Mouse (Mus musculus) MEL (cell line): ENCODE results near the gene Smad1. TPM values are rescaled to one million over a fixed set of nuclear protein-coding genes. Genes with fewer than 3 reads are reported as not detected.

Experiments
- DNase-seq: peaks from one replicate; pipeline ENCODE4 v3.0.0; 2011; ENCODE audit warnings: low read depth, low spot score
- H3K27ac ChIP-seq: 2 replicates; pipeline ENCODE4 v1.5.1; 2012; ENCODE audit warnings: low read depth, mild to moderate bottlenecking, control low read depth, low read length, moderate library complexity; ENCODE audit not compliant: control insufficient read depth
- H3K27me3 ChIP-seq, 2 experiments: fragments of 150-350 bp in 1 of 2; sonication (generic) in 1 of 2; 2 replicates each; pipeline ENCODE4 v1.6.1; 2012; ENCODE audit warnings: low read length in 2 of 2, mild to moderate bottlenecking in 2 of 2, improper control_type of control experiment in 1 of 2, moderate library complexity in 1 of 2; ENCODE audit not compliant: insufficient read depth in 2 of 2, control insufficient read depth in 1 of 2
- H3K36me3 ChIP-seq, 2 experiments: 2 replicates each; pipeline ENCODE4 v1.6.1; 2012 to 2014; ENCODE audit warnings: low read length in 2 of 2, improper control_type of control experiment in 1 of 2, inconsistent platforms in 1 of 2, mild to moderate bottlenecking in 1 of 2; ENCODE audit not compliant: insufficient read depth in 2 of 2, control insufficient read depth in 1 of 2
- H3K4me1 ChIP-seq, 2 experiments: fragments of 150-350 bp in 1 of 2; sonication (generic) in 1 of 2; 2 replicates each; pipeline ENCODE4 v1.6.1; 2012; ENCODE audit warnings: low read length in 2 of 2, improper control_type of control experiment in 1 of 2, mild to moderate bottlenecking in 1 of 2; ENCODE audit not compliant: insufficient read depth in 2 of 2, control insufficient read depth in 1 of 2
- H3K4me3 ChIP-seq, 2 experiments: fragments of 150-350 bp in 1 of 2; sonication (generic) in 1 of 2; 2 replicates each; pipeline ENCODE4 v1.5.1; 2012; ENCODE audit warnings: low read depth in 2 of 2, low read length in 2 of 2, mild to moderate bottlenecking in 2 of 2, moderate library complexity in 2 of 2, control low read depth in 1 of 2, improper control_type of control experiment in 1 of 2; ENCODE audit not compliant: control insufficient read depth in 1 of 2, insufficient read depth in 1 of 2
- H3K79me2 ChIP-seq: 2 replicates; pipeline ENCODE4 v1.6.1; 2012; ENCODE audit warnings: mild to moderate bottlenecking, low read length, moderate library complexity; ENCODE audit not compliant: control insufficient read depth, poor library complexity, insufficient read depth
- H3K9ac ChIP-seq: 2 replicates; pipeline ENCODE4 v1.6.1; 2012; ENCODE audit warnings: low read depth, mild to moderate bottlenecking, control low read depth, low read length, moderate library complexity; ENCODE audit not compliant: control insufficient read depth, poor library complexity, severe bottlenecking
- H3K9me3 ChIP-seq: fragments of 150-350 bp; sonication (generic); replicated peaks from 2 replicates; pipeline ENCODE4 v1.6.1; 2012; ENCODE audit warnings: mild to moderate bottlenecking, low read length, improper control_type of control experiment, moderate library complexity; ENCODE audit not compliant: insufficient read depth
- CHD1 ChIP-seq: IDR thresholded peaks from 2 replicates; pipeline ENCODE4 v1.6.1; 2012; ENCODE audit warnings: low read depth, mild to moderate bottlenecking, inconsistent platforms, low read length, improper control_type of control experiment
- CHD2 ChIP-seq: IDR thresholded peaks from 2 replicates; pipeline ENCODE4 v1.6.1; 2011; ENCODE audit warnings: low read length, improper control_type of control experiment
- CTCF ChIP-seq, 3 experiments: IDR thresholded peaks in 2 of 3; conservative IDR thresholded peaks in 1 of 3; 2 replicates each; pipeline ENCODE4 v1.5.1; 2011 to 2012; ENCODE audit warnings: low read length in 3 of 3, low read depth in 2 of 3, mild to moderate bottlenecking in 2 of 3, improper control_type of control experiment in 1 of 3, inconsistent platforms in 1 of 3, mixed read lengths in 1 of 3, moderate library complexity in 1 of 3; ENCODE audit not compliant: control insufficient read depth in 1 of 3, insufficient read depth in 1 of 3, poor library complexity in 1 of 3, severe bottlenecking in 1 of 3
- E2F4 ChIP-seq: IDR thresholded peaks from 2 replicates; pipeline ENCODE4 v1.6.1; 2011; ENCODE audit warnings: low read depth, low read length, improper control_type of control experiment, borderline replicate concordance
- EP300 ChIP-seq, 2 experiments: IDR thresholded peaks; 2 replicates each; pipeline ENCODE4 v1.6.1; 2011; ENCODE audit warnings: improper control_type of control experiment in 2 of 2, low read length in 2 of 2, low read depth in 1 of 2, mild to moderate bottlenecking in 1 of 2
- GABPA ChIP-seq: IDR thresholded peaks from 2 replicates; pipeline ENCODE4 v1.6.1; 2012; ENCODE audit warnings: low read depth, mild to moderate bottlenecking, inconsistent platforms, low read length, improper control_type of control experiment, moderate library complexity
- GATA1 ChIP-seq: IDR thresholded peaks from 2 replicates; pipeline ENCODE4 v1.6.1; 2011; ENCODE audit warnings: low read depth, low read length, improper control_type of control experiment
- JUND ChIP-seq: IDR thresholded peaks from 2 replicates; pipeline ENCODE4 v1.6.1; 2011; ENCODE audit warnings: low read depth, mild to moderate bottlenecking, improper control_type of control experiment, low read length
- KAT2A ChIP-seq: conservative IDR thresholded peaks from 2 replicates; pipeline ENCODE4 v1.6.1; 2012; ENCODE audit warnings: low read depth, low read length, improper control_type of control experiment, inconsistent platforms
- MAFK ChIP-seq: IDR thresholded peaks from 2 replicates; pipeline ENCODE4 v1.6.1; 2011; ENCODE audit warnings: low read depth, mild to moderate bottlenecking, low read length, improper control_type of control experiment, borderline replicate concordance
- MAX ChIP-seq: IDR thresholded peaks from 2 replicates; pipeline ENCODE4 v1.6.1; 2011; ENCODE audit warnings: low read length, improper control_type of control experiment
- MXI1 ChIP-seq: IDR thresholded peaks from 2 replicates; pipeline ENCODE4 v1.6.1; 2011; ENCODE audit warnings: mild to moderate bottlenecking, low read depth, low read length, improper control_type of control experiment
- MYB ChIP-seq: IDR thresholded peaks from 2 replicates; pipeline ENCODE4 v1.6.1; 2011; ENCODE audit warnings: mild to moderate bottlenecking, low read depth, low read length, improper control_type of control experiment
- NRF1 ChIP-seq: IDR thresholded peaks from 2 replicates; pipeline ENCODE4 v1.6.1; 2014; ENCODE audit warnings: low read depth, mild to moderate bottlenecking, inconsistent platforms, low read length, improper control_type of control experiment, moderate library complexity; ENCODE audit not compliant: poor library complexity, insufficient read depth, severe bottlenecking
- POLR2A ChIP-seq, 2 experiments: IDR thresholded peaks; 2 replicates each; pipeline ENCODE4 v1.6.1; 2011 to 2012; ENCODE audit warnings: low read length in 2 of 2, mild to moderate bottlenecking in 2 of 2, control low read depth in 1 of 2, improper control_type of control experiment in 1 of 2, low read depth in 1 of 2, moderate library complexity in 1 of 2; ENCODE audit not compliant: control insufficient read depth in 1 of 2, insufficient read depth in 1 of 2, poor library complexity in 1 of 2
- RAD21 ChIP-seq: IDR thresholded peaks from 2 replicates; pipeline ENCODE4 v1.6.1; 2011; ENCODE audit warnings: mild to moderate bottlenecking, low read depth, low read length, improper control_type of control experiment
- TBP ChIP-seq: IDR thresholded peaks from 2 replicates; pipeline ENCODE4 v1.8.0; 2011; ENCODE audit warnings: low read depth, low read length, improper control_type of control experiment
- TCF12 ChIP-seq: IDR thresholded peaks from 2 replicates; pipeline ENCODE4 v1.6.1; 2014; ENCODE audit warnings: low read depth, mild to moderate bottlenecking, inconsistent platforms, low read length, improper control_type of control experiment, moderate library complexity
- UBTF ChIP-seq: IDR thresholded peaks from 2 replicates; pipeline ENCODE4 v1.6.1; 2012; ENCODE audit warnings: low read depth, mild to moderate bottlenecking, inconsistent platforms, low read length, improper control_type of control experiment, moderate library complexity, borderline replicate concordance; ENCODE audit not compliant: insufficient read depth
- USF2 ChIP-seq, 2 experiments: IDR thresholded peaks; 2 replicates each; pipeline ENCODE4 v1.6.1; 2011 to 2012; ENCODE audit warnings: improper control_type of control experiment in 2 of 2, low read length in 2 of 2, borderline replicate concordance in 1 of 2, inconsistent platforms in 1 of 2, low read depth in 1 of 2, mild to moderate bottlenecking in 1 of 2; ENCODE audit not compliant: insufficient read depth in 1 of 2
- ZC3H11A ChIP-seq: IDR thresholded peaks from 2 replicates; pipeline ENCODE4 v1.6.1; 2012; ENCODE audit warnings: low read depth, mild to moderate bottlenecking, inconsistent platforms, low read length, improper control_type of control experiment
- ZKSCAN1 ChIP-seq: IDR thresholded peaks from 2 replicates; pipeline ENCODE4 v1.6.1; 2012; ENCODE audit warnings: low read depth, mild to moderate bottlenecking, inconsistent platforms, low read length, improper control_type of control experiment, moderate library complexity
- ZNF384 ChIP-seq: IDR thresholded peaks from 2 replicates; pipeline ENCODE4 v1.6.1; 2012; ENCODE audit warnings: low read depth, mild to moderate bottlenecking, inconsistent platforms, low read length, improper control_type of control experiment
- polyA plus RNA-seq, 2 experiments: library from polyadenylated mRNA; stranded (reverse) in 1 of 2; unstranded in 1 of 2; fragments of >175 nt in 1 of 2; fragments of >200 nt in 1 of 2; gene quantifications; 2 replicates each; pipeline versions ENCODE4 v1.2.1 to v1.2.4; 2012; ENCODE audit warnings: low replicate concordance in 2 of 2, low read depth in 1 of 2; ENCODE audit not compliant: insufficient read length in 2 of 2, insufficient read depth in 1 of 2, missing spikeins in 1 of 2
- total RNA-seq: library from RNA; depleted of rRNA; stranded (reverse); fragments of 300-350 nt; gene quantifications from 2 replicates; pipeline ENCODE4 v1.2.3, GENCODE M21; 2012

The Smad1 gene
- total and polyA plus RNA-seq, 3 experiments: 1.3 to 2.0 TPM; not detected in 1

DNA sequence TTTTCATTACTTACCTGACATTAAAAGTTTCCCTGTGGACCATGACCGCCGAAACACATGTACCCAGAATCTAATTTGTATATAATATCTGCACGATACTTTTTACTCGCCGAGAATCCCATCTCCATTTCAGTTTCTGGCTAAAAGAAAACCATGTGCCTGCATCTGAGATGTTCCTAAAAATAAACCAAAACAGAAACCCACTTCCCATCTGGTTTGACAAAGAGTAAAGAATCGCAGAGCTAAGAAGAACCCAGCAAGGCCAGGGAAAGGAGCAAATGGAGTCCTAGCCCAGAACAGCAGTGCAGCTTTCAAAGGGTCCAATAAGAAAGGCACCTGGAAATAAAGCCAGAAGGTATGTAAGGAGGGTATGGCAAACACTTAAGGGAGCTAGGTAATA is 30.2 kb downstream of the Smad1 start:
- Histone ChIP-seq H3K36me3 (peaks cover 0 to 19% of the 10 kb centered on the region in 2 experiments; a peak in 2 of 4 replicates), H3K4me1 (peaks cover 12 to 15% of the 10 kb centered on the region in 2 experiments)
- TF ChIP-seq NRF1 (no peak), MAFK (no peak), ZC3H11A (no peak), ZKSCAN1 (no peak), MAX (no peak), CTCF (IDR thresholded peaks at IDR 0.05 in 2 of 3, conservative IDR thresholded peaks at IDR 0.05 in 1 of 3; ENCODE audit: control insufficient read depth in 1 of 3, insufficient read depth in 1 of 3, low read depth in 2 of 3, low read length in 3 of 3, poor library complexity in 1 of 3, severe bottlenecking in 1 of 3) (no peak), CHD1 (no peak)

DNA sequence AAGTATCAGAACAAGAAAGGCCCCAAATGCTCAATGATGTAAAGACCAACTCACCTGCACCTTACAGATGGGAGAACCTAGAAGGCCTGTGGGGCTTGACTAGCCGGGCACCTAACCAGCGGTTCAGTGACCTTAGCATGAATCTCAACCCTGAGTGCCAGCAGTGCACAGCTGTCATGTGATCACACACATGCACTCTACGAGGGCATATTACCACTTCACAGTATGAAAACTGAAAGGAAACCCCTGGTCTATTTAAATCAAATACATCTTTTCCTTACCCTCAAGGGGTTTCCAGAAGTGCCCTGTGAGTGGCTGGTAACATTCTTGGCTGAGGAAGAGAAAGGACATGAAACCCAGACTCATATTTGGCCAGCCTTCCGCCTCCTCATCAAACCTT is 31.4 kb downstream of the Smad1 start:
- no peak for DNase-seq
- TF ChIP-seq MYB (no peak), JUND (no peak), TBP (no peak), CHD2 (no peak), RAD21 (no peak), GABPA (no peak), NRF1 (no peak), POLR2A (IDR thresholded peaks at IDR 0.05; ENCODE audit: control insufficient read depth in 1 of 2, insufficient read depth in 1 of 2, low read depth in 1 of 2, low read length in 2 of 2, poor library complexity in 1 of 2) (no peak), KAT2A (no peak), ZKSCAN1 (no peak), EP300 (IDR thresholded peaks at IDR 0.05; ENCODE audit: low read depth in 1 of 2, low read length in 2 of 2) (no peak), ZNF384 (no peak), GATA1 (no peak), UBTF (no peak), MAFK (no peak), E2F4 (no peak), TCF12 (no peak), MXI1 (no peak), USF2 (IDR thresholded peaks at IDR 0.05; ENCODE audit: borderline replicate concordance in 1 of 2, insufficient read depth in 1 of 2, low read depth in 1 of 2, low read length in 2 of 2) (no peak)
- TF ChIP-seq, all 39 proteins: peak for 0
- Histone ChIP-seq H3K9me3 (no peaks in the 10 kb centered on the region), H3K9ac (no peak overlapping the region), H3K79me2 (no peaks in the 10 kb centered on the region), H3K4me3 (no peak overlapping the region), H3K36me3 (peaks cover 0 to 9% of the 10 kb centered on the region in 2 experiments; a peak in 2 of 4 replicates), H3K4me1 (peaks cover 5 to 11% of the 10 kb centered on the region in 2 experiments), H3K27me3 (no peaks in the 10 kb centered on the region), H3K27ac (no peak overlapping the region)

More for the DNA sequence above, 30.2 kb downstream of the Smad1 start:
- Histone ChIP-seq H3K4me3 (no peak overlapping the region), H3K27me3 (no peaks in the 10 kb centered on the region), H3K79me2 (no peaks in the 10 kb centered on the region), H3K9ac (no peak overlapping the region), H3K9me3 (no peaks in the 10 kb centered on the region), H3K27ac (no peak overlapping the region)
- DNase-seq: no peak
